ENCODE assay signal across 13 mouse cellular contexts in genomic region chr10:117576154-117576859, GRCm38 (mm10).
"Had no signal": no experiment of that assay in that cellular context is flagged by ENCODE, and none has a peak within 500 bp of the region (broad histone marks: within the 10 kb centered on the region; RNA-seq: fewer than 3 reads in every experiment).

No protein-coding gene starts in this region.

- H3K4me2 ChIP-seq: liver, embryonic 11.5 days; liver, embryonic 15.5 days had no signal

- DNase-seq: kidney, postnatal 10 days; kidney, postnatal 4 days; left cerebral cortex, postnatal 4 days; lung, adult 2 months; lung, postnatal 36 days; right cerebral cortex, adult 18-20 months; right cerebral cortex, postnatal 4 days; thymus, postnatal 4 days had no signal

- H3K4me1 ChIP-seq: liver, embryonic 15.5 days had no signal

- H3K9ac ChIP-seq: liver, embryonic 15.5 days had no signal

- H3K4me3 ChIP-seq: liver, embryonic 15.5 days had no signal

- ATAC-seq: inflammation-experienced regulatory T-cells, adult 6 months; lung, postnatal 0 days; midbrain, embryonic 16.5 days had no signal

- H3K36me3 ChIP-seq: liver, embryonic 15.5 days had no signal

- H3K9me3 ChIP-seq: liver, embryonic 15.5 days had no signal

- H3K27ac ChIP-seq: liver, embryonic 15.5 days had no signal
